Mouse (Mus musculus) ovary, postnatal 36 days (tissue): ENCODE data around the gene Trappc3.
A peak's percentile ranks its signal among the peaks of the same experiment; 100 is the strongest.

Experiments
- DNase-seq: peaks from one replicate; pipeline ENCODE4 v3.0.0; 2022; ENCODE audit warnings: low spot score, mixed read lengths

Trappc3 gene

GRCm38 (mm10) chr4:126251655-126252254, 10.4 kb upstream of the Trappc3 start:
- DNase-seq, result no peak

GRCm38 (mm10) chr4:126252411-126253237, 9.5 kb upstream of the Trappc3 start:
- no peak for DNase-seq

GRCm38 (mm10) chr4:126253637-126254272, 8.4 kb upstream of the Trappc3 start:
- no peak for DNase-seq

GRCm38 (mm10) chr4:126254315-126255112, 7.6 kb upstream of the Trappc3 start:
- DNase-seq, result no peak

GRCm38 (mm10) chr4:126255113-126256001, 6.8 kb upstream of the Trappc3 start:
- no peak for DNase-seq

- DNase-seq, result peak; percentile 87
These were observed 5.9 kb upstream of the Trappc3 start, which contains the start of gene Map7d1 for GRCm38 (mm10) chr4:126256131-126256791. Gene Map7d1 (minus strand): TSS chr4:126256343.

- DNase-seq, result peak; percentile 46
These were observed 4.9 kb upstream of the Trappc3 start for GRCm38 (mm10) chr4:126256967-126257881.

GRCm38 (mm10) chr4:126259063-126259462, 3.1 kb upstream of the Trappc3 start:
- DNase-seq, result no peak

- peak; percentile 62 for DNase-seq
These were observed 2.5 kb upstream of the Trappc3 start for GRCm38 (mm10) chr4:126259523-126260160.

GRCm38 (mm10) chr4:126260520-126261201, 1.5 kb upstream of the Trappc3 start:
- DNase-seq, result peak; percentile 64

GRCm38 (mm10) chr4:126261266-126261665, 859 bp upstream of the Trappc3 start:
- no peak for DNase-seq

GRCm38 (mm10) chr4:126261675-126262074, 450 bp upstream of the Trappc3 start:
- DNase-seq, result no peak

GRCm38 (mm10) chr4:126269292-126269691, 7.2 kb downstream of the Trappc3 start:
- no peak for DNase-seq

- DNase-seq, result no peak
These were observed 11.6 kb downstream of the Trappc3 start for GRCm38 (mm10) chr4:126273753-126274152.

GRCm38 (mm10) chr4:126275081-126275480, 13.0 kb downstream of the Trappc3 start:
- no peak for DNase-seq

GRCm38 (mm10) chr4:126275681-126276131, 13.6 kb downstream of the Trappc3 start:
- peak; percentile 19 for DNase-seq

GRCm38 (mm10) chr4:126277906-126278564, 15.9 kb downstream of the Trappc3 start:
- peak; percentile 45 for DNase-seq

GRCm38 (mm10) chr4:126278565-126278915, 16.4 kb downstream of the Trappc3 start:
- no peak for DNase-seq
